Mouse (Mus musculus) kidney, postnatal 0 days (tissue): ENCODE measurements around the gene Tbx20. TPM values are rescaled to one million over a fixed set of nuclear protein-coding genes. Genes with fewer than 3 reads are reported as not detected.
A peak's percentile ranks its signal among the peaks of the same experiment; 100 is the strongest.

Experiments
- ATAC-seq: fragments of 200-750 bp; cut with Nextera tagmentation; replicated peaks from 2 replicates; pipeline ENCODE4 v1.8.0; 2017; ENCODE audit warnings: low read depth, moderate number of reproducible peaks, moderate TSS enrichment, moderate library complexity; ENCODE audit not compliant: low FRiP score
- DNase-seq: peaks from one replicate; pipeline ENCODE4 v3.0.0-alpha.2; 2016; ENCODE audit warnings: low spot score
- H3K27ac ChIP-seq: fragments of 300-500 bp; sonication (generic); 2 replicates; pipeline ENCODE4 v1.5.1; 2014; ENCODE audit warnings: mild to moderate bottlenecking
- H3K27me3 ChIP-seq: fragments of 300-500 bp; sonication (generic); 2 replicates; pipeline ENCODE4 v1.6.1; 2014; ENCODE audit warnings: low read length, mixed read lengths; ENCODE audit not compliant: insufficient read depth
- H3K36me3 ChIP-seq: fragments of 300-500 bp; sonication (generic); 2 replicates; pipeline ENCODE4 v1.6.1; 2014; ENCODE audit warnings: low read length, mixed read lengths; ENCODE audit not compliant: insufficient read depth
- H3K4me1 ChIP-seq: fragments of 300-500 bp; sonication (generic); replicated peaks from 2 replicates; pipeline ENCODE4 v1.6.1; 2014; ENCODE audit warnings: antibody characterized with exemption, low read length, mixed read lengths; ENCODE audit not compliant: insufficient read depth
- H3K4me2 ChIP-seq: fragments of 300-500 bp; sonication (generic); 2 replicates; pipeline ENCODE4 v1.6.1; 2014; ENCODE audit warnings: mild to moderate bottlenecking, low read length, moderate library complexity, mixed read lengths
- H3K4me3 ChIP-seq: fragments of 300-500 bp; sonication (generic); replicated peaks from 2 replicates; pipeline ENCODE4 v1.5.1; 2014; ENCODE audit warnings: low read depth, low read length
- H3K9ac ChIP-seq: fragments of 300-500 bp; sonication (generic); 2 replicates; pipeline ENCODE4 v1.6.1; 2014; ENCODE audit warnings: low read depth, low read length
- H3K9me3 ChIP-seq: fragments of 300-500 bp; sonication (generic); replicated peaks from 2 replicates; pipeline ENCODE4 v1.6.1; 2016; ENCODE audit warnings: low read length, inconsistent platforms, mixed read lengths
- CTCF ChIP-seq: IDR thresholded peaks from 2 replicates; pipeline ENCODE4 v1.5.1; 2016; ENCODE audit warnings: antibody characterized with exemption, low read depth, mild to moderate bottlenecking, moderate library complexity
- WGBS: fragments of 180-500 bp; shearing (Covaris S2); extraction: QIAGEN DNeasy Blood & Tissue Kit; methylation state at CpG from one replicate; pipeline ENCODE4 v1.1.7; 2014; 5-methylcytosine and 5-hydroxymethylcytosine counted together
- polyA plus RNA-seq: library from polyadenylated mRNA; unstranded; fragments of >200 nt; fragmentation: Nextera tagmentation; extraction: Ambion mirVana; gene quantifications from 2 replicates; pipeline ENCODE4 v1.2.1, GENCODE M21; 2015

Gene Tbx20
- polyA plus RNA-seq, 1 experiment from 2014 or later, result not detected

- H3K27me3 ChIP-seq, result peaks cover 89% of the 10 kb centered on the region
- no peak overlapping the region for H3K4me2 ChIP-seq
- H3K4me1 ChIP-seq, result peaks cover 5% of the 10 kb centered on the region; the same call in 1 of the 2 replicates
- no peak for TF ChIP-seq CTCF
- no peak overlapping the region for H3K27ac ChIP-seq
- no peak overlapping the region for H3K4me3 ChIP-seq
- no peaks in the 10 kb centered on the region for H3K9me3 ChIP-seq
- no peaks in the 10 kb centered on the region for H3K36me3 ChIP-seq
- DNase-seq (no peak), ATAC-seq (no peak)
- WGBS, result 4% methylated on average over 8 of the region's 8 CpGs
- H3K9ac ChIP-seq, result no peak overlapping the region
Observed at GRCm38 (mm10) chr9:24770941-24771405, 3.1 kb downstream of the Tbx20 start.

GRCm38 (mm10) chr9:24770149-24770940 lies 3.8 kb downstream of the Tbx20 start:
- no peaks in the 10 kb centered on the region for H3K36me3 ChIP-seq
- WGBS, result under 1% methylated on average over 41 of the region's 41 CpGs
- DNase-seq (no peak), ATAC-seq (no peak)
- no peak overlapping the region for H3K27ac ChIP-seq
- no peak overlapping the region for H3K9ac ChIP-seq
- peaks cover 5% of the 10 kb centered on the region; the same call in 1 of the 2 replicates for H3K4me1 ChIP-seq
- peaks cover 83% of the 10 kb centered on the region for H3K27me3 ChIP-seq
- H3K4me2 ChIP-seq, result peak overlapping the region; percentile 38
- H3K9me3 ChIP-seq, result no peaks in the 10 kb centered on the region
- H3K4me3 ChIP-seq, result peak overlapping the region; percentile 20
- no peak for TF ChIP-seq CTCF

- H3K4me3 ChIP-seq, result peak overlapping the region; percentile 20; the same call in 1 of the 2 replicates
- no peak for TF ChIP-seq CTCF
- 3% methylated on average over 9 of the region's 9 CpGs for WGBS
- H3K27me3 ChIP-seq, result peaks cover 75% of the 10 kb centered on the region
- H3K27ac ChIP-seq, result no peak overlapping the region
- H3K4me1 ChIP-seq, result peaks cover 5% of the 10 kb centered on the region; the same call in 1 of the 2 replicates
- H3K36me3 ChIP-seq, result no peaks in the 10 kb centered on the region
- ATAC-seq (no peak), DNase-seq (no peak)
- no peak overlapping the region for H3K9ac ChIP-seq
- H3K9me3 ChIP-seq, result no peaks in the 10 kb centered on the region
- H3K4me2 ChIP-seq, result no peak overlapping the region
Observed at GRCm38 (mm10) chr9:24769611-24770010, 4.5 kb downstream of the Tbx20 start.

DNA sequence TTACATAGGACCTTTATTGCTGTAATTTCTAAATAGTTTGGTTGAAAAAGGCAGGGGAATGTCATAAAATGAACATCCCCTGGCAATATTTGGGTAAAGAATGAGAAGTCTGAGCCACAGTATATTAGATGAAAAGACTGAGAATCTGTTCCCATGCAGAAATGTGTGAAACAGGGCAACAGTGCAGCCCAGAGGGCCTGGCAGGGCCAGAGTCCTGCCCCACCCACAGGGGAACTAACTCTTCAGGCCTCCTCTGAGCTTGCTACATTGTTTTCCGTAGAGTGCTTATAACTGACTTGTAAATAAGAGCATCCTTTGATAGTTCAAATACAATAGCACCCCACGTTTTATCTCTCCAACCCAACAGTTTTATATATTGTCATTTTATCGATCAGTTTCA lies 7.0 kb downstream of the Tbx20 start:
- no peak for TF ChIP-seq CTCF

GRCm38 (mm10) chr9:24765572-24765971 lies 8.5 kb downstream of the Tbx20 start:
- Histone ChIP-seq H3K27me3 (peaks cover 40% of the 10 kb centered on the region), H3K9me3 (no peaks in the 10 kb centered on the region), H3K4me2 (no peak overlapping the region), H3K4me3 (no peak overlapping the region), H3K27ac (no peak overlapping the region), H3K4me1 (no peaks in the 10 kb centered on the region; the same call in 1 of the 2 replicates), H3K9ac (no peak overlapping the region), H3K36me3 (no peaks in the 10 kb centered on the region)
- DNase-seq, result no peak
- ATAC-seq, result no peak
- no peak for TF ChIP-seq CTCF
- WGBS, result 33% methylated on average over 4 of the region's 4 CpGs

More for the DNA sequence above, 7.0 kb downstream of the Tbx20 start:
- H3K36me3 ChIP-seq, result no peaks in the 10 kb centered on the region
- H3K9ac ChIP-seq, result no peak overlapping the region
- DNase-seq, result no peak
- no peaks in the 10 kb centered on the region; the same call in 1 of the 2 replicates for H3K4me1 ChIP-seq
- no peak overlapping the region for H3K27ac ChIP-seq
- 42% methylated on average over 3 of the region's 3 CpGs for WGBS
- peaks cover 51% of the 10 kb centered on the region for H3K27me3 ChIP-seq
- H3K4me3 ChIP-seq, result no peak overlapping the region
- H3K9me3 ChIP-seq, result no peaks in the 10 kb centered on the region
- no peak overlapping the region for H3K4me2 ChIP-seq
- no peak for ATAC-seq

DNA sequence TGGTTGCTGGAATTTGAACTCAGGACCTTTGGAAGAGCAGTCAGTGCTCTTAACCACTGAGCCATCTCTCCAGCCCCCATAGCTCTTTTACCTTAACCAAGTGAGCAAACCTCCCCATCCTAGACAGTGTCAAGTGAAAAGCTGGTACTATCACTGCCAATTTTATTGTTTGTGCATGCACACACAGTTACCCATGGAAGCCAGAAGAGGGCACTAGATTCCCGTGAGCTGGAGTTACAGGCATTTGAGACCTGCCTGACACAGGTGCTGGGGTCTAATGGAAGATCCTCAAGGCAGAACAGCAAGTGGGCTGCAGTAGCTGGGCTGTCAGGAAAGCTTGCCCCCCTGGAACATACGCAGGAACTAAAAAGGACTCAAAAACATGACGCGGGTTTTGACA lies 13.6 kb downstream of the Tbx20 start:
- Histone ChIP-seq H3K4me2 (no peak overlapping the region), H3K27ac (no peak overlapping the region), H3K4me1 (no peaks in the 10 kb centered on the region), H3K9ac (no peak overlapping the region), H3K36me3 (no peaks in the 10 kb centered on the region), H3K9me3 (no peaks in the 10 kb centered on the region), H3K27me3 (0 out of 2 replicates have a peak, but pooled peaks cover 4% of the 10 kb centered on the region), H3K4me3 (no peak overlapping the region)
- DNase-seq, result no peak
- WGBS, result 35% methylated on average over 4 of the region's 4 CpGs
- TF ChIP-seq CTCF, result peak; percentile 66
- ATAC-seq, result no peak
